Mouse (Mus musculus) heart, embryonic 12.5 days (tissue): ENCODE results near the gene Csk. TPM values are rescaled to one million over a fixed set of nuclear protein-coding genes. Genes with fewer than 3 reads are reported as not detected.

Experiments used
- ATAC-seq: fragments of 200-750 bp; cut with Nextera tagmentation; 2 replicates; pipeline ENCODE4 v1.8.0; 2017; ENCODE audit warnings: moderate TSS enrichment, moderate library complexity; ENCODE audit not compliant: insufficient number of reproducible peaks, low FRiP score
- H3K27ac ChIP-seq: fragments of 300-500 bp; sonication (generic); 2 replicates; pipeline ENCODE4 v1.5.1; 2016; ENCODE audit warnings: mild to moderate bottlenecking, moderate library complexity; ENCODE audit not compliant: poor library complexity, severe bottlenecking
- H3K27me3 ChIP-seq: fragments of 300-500 bp; sonication (generic); replicated peaks from 2 replicates; pipeline ENCODE4 v1.6.1; 2016; ENCODE audit warnings: mild to moderate bottlenecking, moderate library complexity
- H3K36me3 ChIP-seq: fragments of 300-500 bp; sonication (generic); 2 replicates; pipeline ENCODE4 v1.6.1; 2016; ENCODE audit warnings: mild to moderate bottlenecking, moderate library complexity
- H3K4me1 ChIP-seq: fragments of 300-500 bp; sonication (generic); replicated peaks from 2 replicates; pipeline ENCODE4 v1.6.1; 2016; ENCODE audit warnings: mild to moderate bottlenecking
- H3K4me2 ChIP-seq: fragments of 300-500 bp; sonication (generic); 2 replicates; pipeline ENCODE4 v1.6.1; 2016; ENCODE audit warnings: mild to moderate bottlenecking, moderate library complexity
- H3K4me3 ChIP-seq: fragments of 300-500 bp; sonication (generic); 2 replicates; pipeline ENCODE4 v1.5.1; 2016; ENCODE audit warnings: mild to moderate bottlenecking
- H3K9ac ChIP-seq: fragments of 300-500 bp; sonication (generic); 2 replicates; pipeline ENCODE4 v1.6.1; 2016; ENCODE audit warnings: mild to moderate bottlenecking, moderate library complexity
- H3K9me3 ChIP-seq: fragments of 300-500 bp; sonication (generic); replicated peaks from 2 replicates; pipeline ENCODE4 v1.6.1; 2016; ENCODE audit warnings: mild to moderate bottlenecking, moderate library complexity
- WGBS: fragments of 180-500 bp; shearing (Covaris S2); methylation state at CpG from one replicate; pipeline ENCODE4 v1.1.7; 2016; 5-methylcytosine and 5-hydroxymethylcytosine counted together
- polyA plus RNA-seq: library from polyadenylated mRNA; unstranded; fragments of >200 nt; fragmentation: Nextera tagmentation; extraction: Ambion mirVana; gene quantifications from 2 replicates; pipeline ENCODE4 v1.2.1, GENCODE M21; 2016

Csk gene
- polyA plus RNA-seq, 1 experiment from 2014 or later: 16.4 TPM

GRCm38 (mm10) chr9:57658970-57659369 is 5.5 kb upstream of the Csk start:
- Histone ChIP-seq H3K9ac (no peak overlapping the region), H3K4me1 (peaks cover 9% of the 10 kb centered on the region; the same call in 1 of the 2 replicates), H3K27me3 (peaks cover 12% of the 10 kb centered on the region), H3K9me3 (no peaks in the 10 kb centered on the region; the same call in 1 of the 2 replicates), H3K4me2 (no peak overlapping the region), H3K4me3 (no peak overlapping the region), H3K27ac (no peak overlapping the region), H3K36me3 (no peaks in the 10 kb centered on the region)
- WGBS: 83% methylated on average over 4 of the region's 4 CpGs
- no peak for ATAC-seq

GRCm38 (mm10) chr9:57657843-57658242 is 4.4 kb upstream of the Csk start:
- H3K27ac ChIP-seq: no peak overlapping the region
- WGBS: 55% methylated on average over 4 of the region's 4 CpGs
- no peak overlapping the region for H3K9ac ChIP-seq
- peaks cover 9% of the 10 kb centered on the region; the same call in 1 of the 2 replicates for H3K4me1 ChIP-seq
- no peak for ATAC-seq
- H3K27me3 ChIP-seq: peaks cover 23% of the 10 kb centered on the region
- no peaks in the 10 kb centered on the region for H3K9me3 ChIP-seq
- H3K4me3 ChIP-seq: no peak overlapping the region
- no peaks in the 10 kb centered on the region for H3K36me3 ChIP-seq
- no peak overlapping the region for H3K4me2 ChIP-seq

- H3K9me3 ChIP-seq: no peaks in the 10 kb centered on the region
- H3K36me3 ChIP-seq: no peaks in the 10 kb centered on the region
- H3K27ac ChIP-seq: no peak overlapping the region
- peaks cover 9% of the 10 kb centered on the region; the same call in 1 of the 2 replicates for H3K4me1 ChIP-seq
- H3K9ac ChIP-seq: no peak overlapping the region
- WGBS: 79% methylated on average over 19 of the region's 19 CpGs
- H3K4me2 ChIP-seq: no peak overlapping the region
- no peak overlapping the region for H3K4me3 ChIP-seq
- ATAC-seq: no peak
- peaks cover 31% of the 10 kb centered on the region for H3K27me3 ChIP-seq
Observed at GRCm38 (mm10) chr9:57656631-57657350, 3.4 kb upstream of the Csk start.

- peak; percentile 78 for ATAC-seq
- Histone ChIP-seq H3K4me1 (peaks cover 13% of the 10 kb centered on the region), H3K4me2 (peak overlapping the region; percentile 55), H3K27me3 (peaks cover 35% of the 10 kb centered on the region), H3K9ac (peak overlapping the region; percentile 39), H3K27ac (no peak overlapping the region), H3K36me3 (no peaks in the 10 kb centered on the region), H3K9me3 (no peaks in the 10 kb centered on the region), H3K4me3 (no peak overlapping the region)
- 4% methylated on average over 11 of the region's 11 CpGs for WGBS
Observed at GRCm38 (mm10) chr9:57655749-57656148, 2.3 kb upstream of the Csk start.

GRCm38 (mm10) chr9:57654966-57655365 is 1.5 kb upstream of the Csk start:
- no peak overlapping the region for H3K4me3 ChIP-seq
- WGBS: 77% methylated on average over 1 of the region's 1 CpGs
- no peak for ATAC-seq

GRCm38 (mm10) chr9:57652855-57653254 is 576 bp downstream of the Csk start:
- Histone ChIP-seq H3K9me3 (no peaks in the 10 kb centered on the region), H3K4me1 (peaks cover 16% of the 10 kb centered on the region), H3K4me3 (no peak overlapping the region), H3K27me3 (peaks cover 35% of the 10 kb centered on the region), H3K27ac (no peak overlapping the region), H3K4me2 (no peak overlapping the region), H3K36me3 (no peaks in the 10 kb centered on the region), H3K9ac (no peak overlapping the region)
- no peak for ATAC-seq
- WGBS: 62% methylated on average over 3 of the region's 3 CpGs

More at GRCm38 (mm10) chr9:57654966-57655365, 1.5 kb upstream of the Csk start:
- Histone ChIP-seq H3K4me1 (peaks cover 15% of the 10 kb centered on the region), H3K27me3 (peaks cover 35% of the 10 kb centered on the region), H3K9me3 (no peaks in the 10 kb centered on the region), H3K27ac (no peak overlapping the region), H3K9ac (no peak overlapping the region), H3K4me2 (no peak overlapping the region), H3K36me3 (no peaks in the 10 kb centered on the region)

GRCm38 (mm10) chr9:57652351-57652750 is 1.1 kb downstream of the Csk start:
- Histone ChIP-seq H3K36me3 (no peaks in the 10 kb centered on the region), H3K9ac (no peak overlapping the region), H3K4me1 (peaks cover 18% of the 10 kb centered on the region), H3K4me2 (no peak overlapping the region), H3K27me3 (peaks cover 35% of the 10 kb centered on the region), H3K4me3 (no peak overlapping the region), H3K9me3 (no peaks in the 10 kb centered on the region), H3K27ac (no peak overlapping the region)
- 77% methylated on average over 9 of the region's 9 CpGs for WGBS
- ATAC-seq: no peak

GRCm38 (mm10) chr9:57650786-57651311 is 2.6 kb downstream of the Csk start:
- H3K4me1 ChIP-seq: peaks cover 15% of the 10 kb centered on the region
- H3K27ac ChIP-seq: no peak overlapping the region
- no peak overlapping the region for H3K4me3 ChIP-seq
- H3K27me3 ChIP-seq: peaks cover 32% of the 10 kb centered on the region
- 34% methylated on average over 6 of the region's 6 CpGs for WGBS
- ATAC-seq: no peak
- H3K36me3 ChIP-seq: no peaks in the 10 kb centered on the region
- H3K9ac ChIP-seq: no peak overlapping the region
- no peaks in the 10 kb centered on the region for H3K9me3 ChIP-seq
- H3K4me2 ChIP-seq: no peak overlapping the region

GRCm38 (mm10) chr9:57650130-57650785 is 3.2 kb downstream of the Csk start:
- ATAC-seq: no peak
- 84% methylated on average over 6 of the region's 6 CpGs for WGBS
- Histone ChIP-seq H3K9me3 (no peaks in the 10 kb centered on the region), H3K36me3 (no peaks in the 10 kb centered on the region), H3K4me2 (no peak overlapping the region), H3K4me1 (peaks cover 18% of the 10 kb centered on the region), H3K27ac (no peak overlapping the region), H3K9ac (no peak overlapping the region), H3K4me3 (no peak overlapping the region), H3K27me3 (peaks cover 32% of the 10 kb centered on the region)

GRCm38 (mm10) chr9:57647286-57648108 is 5.9 kb downstream of the Csk start:
- H3K9ac ChIP-seq: no peak overlapping the region
- no peak overlapping the region for H3K4me3 ChIP-seq
- no peaks in the 10 kb centered on the region for H3K9me3 ChIP-seq
- ATAC-seq: no peak
- peaks cover 34% of the 10 kb centered on the region for H3K4me1 ChIP-seq
- H3K27me3 ChIP-seq: peaks cover 10% of the 10 kb centered on the region; the same call in 1 of the 2 replicates
- H3K4me2 ChIP-seq: no peak overlapping the region
- peaks cover under 1% of the 10 kb centered on the region; the same call in 1 of the 2 replicates for H3K36me3 ChIP-seq
- H3K27ac ChIP-seq: no peak overlapping the region
- 68% methylated on average over 4 of the region's 4 CpGs for WGBS
